Mouse (Mus musculus) embryonic facial prominence, embryonic 14.5 days (tissue): ENCODE results near the gene Ccnd2. TPM values are rescaled to one million over a fixed set of nuclear protein-coding genes. Genes with fewer than 3 reads are reported as not detected.
A peak's percentile ranks its signal among the peaks of the same experiment; 100 is the strongest.

Source experiments
- ATAC-seq: fragments of 200-750 bp; cut with Nextera tagmentation; 2 replicates; pipeline ENCODE4 v1.8.0; 2017; ENCODE audit warnings: low read depth, moderate number of reproducible peaks, moderate TSS enrichment
- DNase-seq: peaks from one replicate; pipeline ENCODE4 v3.0.0-alpha.2; 2015; ENCODE audit warnings: low spot score
- H3K27ac ChIP-seq: fragments of 300-500 bp; sonication (generic); replicated peaks from 2 replicates; pipeline ENCODE4 v1.5.1; 2014; ENCODE audit warnings: low read depth, mild to moderate bottlenecking, low read length, moderate library complexity
- H3K27me3 ChIP-seq: fragments of 300-500 bp; sonication (generic); replicated peaks from 2 replicates; pipeline ENCODE4 v1.6.1; 2014; ENCODE audit warnings: low read length; ENCODE audit not compliant: control insufficient read depth, insufficient read depth
- H3K36me3 ChIP-seq: fragments of 300-500 bp; sonication (generic); 2 replicates; pipeline ENCODE4 v1.6.1; 2014; ENCODE audit warnings: low read length, mixed read lengths; ENCODE audit not compliant: control insufficient read depth, insufficient read depth
- H3K4me1 ChIP-seq: fragments of 300-500 bp; sonication (generic); 2 replicates; pipeline ENCODE4 v1.6.1; 2014; ENCODE audit warnings: antibody characterized with exemption, low read length; ENCODE audit not compliant: control insufficient read depth, insufficient read depth
- H3K4me2 ChIP-seq: fragments of 300-500 bp; sonication (generic); 2 replicates; pipeline ENCODE4 v1.6.1; 2014; ENCODE audit warnings: low read depth, mild to moderate bottlenecking, low read length, moderate library complexity, mixed read lengths
- H3K4me3 ChIP-seq: fragments of 300-500 bp; sonication (generic); 2 replicates; pipeline ENCODE4 v1.5.1; 2014; ENCODE audit warnings: low read depth, mild to moderate bottlenecking, low read length
- H3K9ac ChIP-seq: fragments of 300-500 bp; sonication (generic); 2 replicates; pipeline ENCODE4 v1.6.1; 2014; ENCODE audit warnings: low read depth, mild to moderate bottlenecking, low read length, moderate library complexity, mixed read lengths
- H3K9me3 ChIP-seq: fragments of 300-500 bp; sonication (generic); 2 replicates; pipeline ENCODE4 v1.6.1; 2016; ENCODE audit warnings: low read length; ENCODE audit not compliant: control insufficient read depth
- WGBS: fragments of 180-500 bp; shearing (Covaris S2); extraction: QIAGEN DNeasy Blood & Tissue Kit; methylation state at CpG from one replicate; pipeline ENCODE4 v1.1.7; 2014; 5-methylcytosine and 5-hydroxymethylcytosine counted together
- polyA plus RNA-seq: library from polyadenylated mRNA; unstranded; fragments of >200 nt; fragmentation: Nextera tagmentation; extraction: Ambion mirVana; gene quantifications from 2 replicates; pipeline ENCODE4 v1.2.1, GENCODE M21; 2014

The Ccnd2 gene
- polyA plus RNA-seq, 1 experiment from 2014 or later = 757 TPM

GRCm38 (mm10) chr6:127150663-127151564 lies 1.1 kb downstream of the Ccnd2 start:
- ATAC-seq (peak; percentile 64), DNase-seq (peak; percentile 97)
- Histone ChIP-seq H3K4me1 (peaks cover 22% of the 10 kb centered on the region), H3K27ac (peak overlapping the region; percentile 95), H3K36me3 (peaks cover 12% of the 10 kb centered on the region; the same call in 1 of the 2 replicates), H3K9me3 (no peaks in the 10 kb centered on the region), H3K4me2 (peak overlapping the region; percentile 80), H3K9ac (peak overlapping the region; percentile 97), H3K4me3 (peak overlapping the region; percentile 84), H3K27me3 (no peaks in the 10 kb centered on the region)
- under 1% methylated on average over 29 of the region's 34 CpGs for WGBS

GRCm38 (mm10) chr6:127149944-127150662 lies 1.9 kb downstream of the Ccnd2 start:
- peak overlapping the region; percentile 84 for H3K4me3 ChIP-seq
- peak overlapping the region; percentile 80 for H3K4me2 ChIP-seq
- peak; percentile 58 for DNase-seq
- H3K27me3 ChIP-seq = no peaks in the 10 kb centered on the region
- H3K36me3 ChIP-seq = peaks cover 20% of the 10 kb centered on the region
- H3K4me1 ChIP-seq = peaks cover 22% of the 10 kb centered on the region
- H3K9me3 ChIP-seq = no peaks in the 10 kb centered on the region
- peak overlapping the region; percentile 97 for H3K9ac ChIP-seq
- WGBS = under 1% methylated on average over 33 of the region's 38 CpGs
- ATAC-seq = no peak
- peak overlapping the region; percentile 95 for H3K27ac ChIP-seq

GRCm38 (mm10) chr6:127149303-127149943 lies 2.6 kb downstream of the Ccnd2 start:
- peak overlapping the region; percentile 84 for H3K4me3 ChIP-seq
- DNase-seq = peak; percentile 35
- peaks cover 22% of the 10 kb centered on the region for H3K4me1 ChIP-seq
- ATAC-seq = no peak
- no peaks in the 10 kb centered on the region for H3K27me3 ChIP-seq
- WGBS = under 1% methylated on average over 28 of the region's 30 CpGs
- peaks cover 27% of the 10 kb centered on the region for H3K36me3 ChIP-seq
- H3K4me2 ChIP-seq = peak overlapping the region; percentile 80
- peak overlapping the region; percentile 95 for H3K27ac ChIP-seq
- peak overlapping the region; percentile 97 for H3K9ac ChIP-seq
- H3K9me3 ChIP-seq = no peaks in the 10 kb centered on the region

GRCm38 (mm10) chr6:127148526-127149302 lies 3.3 kb downstream of the Ccnd2 start:
- Histone ChIP-seq H3K36me3 (peaks cover 34% of the 10 kb centered on the region), H3K4me3 (peak overlapping the region; percentile 84), H3K9me3 (no peaks in the 10 kb centered on the region), H3K27ac (peak overlapping the region; percentile 95), H3K9ac (peak overlapping the region; percentile 97), H3K4me1 (peaks cover 22% of the 10 kb centered on the region), H3K27me3 (no peaks in the 10 kb centered on the region), H3K4me2 (peak overlapping the region; percentile 80)
- WGBS = 6% methylated on average over 20 of the region's 20 CpGs
- no peak for ATAC-seq
- no peak for DNase-seq

- H3K4me1 ChIP-seq = peaks cover 18% of the 10 kb centered on the region; the same call in 1 of the 2 replicates
- H3K27ac ChIP-seq = no peak overlapping the region
- H3K4me2 ChIP-seq = peak overlapping the region; percentile 80
- ATAC-seq (peak; percentile 26), DNase-seq (peak; percentile 96)
- WGBS = 0% methylated on average over 4 of the region's 4 CpGs
- H3K36me3 ChIP-seq = peaks cover 38% of the 10 kb centered on the region
- H3K9me3 ChIP-seq = no peaks in the 10 kb centered on the region
- no peak overlapping the region for H3K9ac ChIP-seq
- H3K4me3 ChIP-seq = peak overlapping the region; percentile 84
- H3K27me3 ChIP-seq = no peaks in the 10 kb centered on the region
These were observed 4.3 kb downstream of the Ccnd2 start for GRCm38 (mm10) chr6:127147665-127148064.

GRCm38 (mm10) chr6:127146322-127146947 lies 5.6 kb downstream of the Ccnd2 start:
- H3K27me3 ChIP-seq = no peaks in the 10 kb centered on the region
- H3K9ac ChIP-seq = no peak overlapping the region
- H3K4me1 ChIP-seq = peaks cover 11% of the 10 kb centered on the region; the same call in 1 of the 2 replicates
- WGBS = 84% methylated on average over 3 of the region's 3 CpGs
- H3K9me3 ChIP-seq = no peaks in the 10 kb centered on the region
- ATAC-seq (no peak), DNase-seq (no peak)
- no peak overlapping the region for H3K27ac ChIP-seq
- no peak overlapping the region for H3K4me2 ChIP-seq
- H3K4me3 ChIP-seq = no peak overlapping the region
- peaks cover 45% of the 10 kb centered on the region for H3K36me3 ChIP-seq

- no peak overlapping the region for H3K9ac ChIP-seq
- no peak overlapping the region for H3K27ac ChIP-seq
- H3K27me3 ChIP-seq = no peaks in the 10 kb centered on the region
- H3K9me3 ChIP-seq = no peaks in the 10 kb centered on the region
- peaks cover 7% of the 10 kb centered on the region; the same call in 1 of the 2 replicates for H3K4me1 ChIP-seq
- H3K4me3 ChIP-seq = no peak overlapping the region
- H3K36me3 ChIP-seq = peaks cover 53% of the 10 kb centered on the region
- 74% methylated on average over 20 of the region's 20 CpGs for WGBS
- DNase-seq (no peak), ATAC-seq (no peak)
- H3K4me2 ChIP-seq = no peak overlapping the region
These were observed 6.4 kb downstream of the Ccnd2 start for GRCm38 (mm10) chr6:127145464-127146190.
